Mouse (Mus musculus) embryonic fibroblast, embryonic 13.5 days (primary cell): ENCODE data around the gene Phactr4. TPM values are rescaled to one million over a fixed set of nuclear protein-coding genes. Genes with fewer than 3 reads are reported as not detected.
"Not testable (repeated sequence)": the region's sequence is repeated elsewhere in the genome, so short reads cannot be mapped to it uniquely, and the experiment has no call there.

Source experiments
- H3K27ac ChIP-seq: 2 replicates; pipeline ENCODE4 v1.5.1; 2012; ENCODE audit warnings: low read length, control low read depth, inconsistent platforms; ENCODE audit not compliant: insufficient read depth
- H3K4me1 ChIP-seq: 2 replicates; pipeline ENCODE4 v1.6.1; 2011; ENCODE audit warnings: low read length; ENCODE audit not compliant: control insufficient read depth, insufficient read depth
- H3K4me3 ChIP-seq: 2 replicates; pipeline ENCODE4 v1.5.1; 2011; ENCODE audit warnings: mild to moderate bottlenecking, control low read depth, low read length; ENCODE audit not compliant: insufficient read depth
- CTCF ChIP-seq: IDR thresholded peaks from 2 replicates; pipeline ENCODE4 v1.5.1; 2011; ENCODE audit warnings: mild to moderate bottlenecking, control low read depth, low read length, moderate library complexity, borderline replicate concordance; ENCODE audit not compliant: insufficient read depth
- POLR2A ChIP-seq: IDR thresholded peaks from 2 replicates; pipeline ENCODE4 v1.6.1; 2011; ENCODE audit warnings: low read depth, mild to moderate bottlenecking, control low read depth, low read length, moderate library complexity
- polyA plus RNA-seq: library from polyadenylated mRNA; stranded (reverse); fragments of >200 nt; gene quantifications from 2 replicates; pipeline ENCODE4 v1.2.4, GENCODE M21; 2011; ENCODE audit warnings: low read depth; ENCODE audit not compliant: missing spikeins, insufficient read length

Gene Phactr4
- polyA plus RNA-seq, 1 experiment = 28.5 TPM

- no peak overlapping the region for H3K27ac ChIP-seq
Observed at GRCm38 (mm10) chr4:132415966-132416365, 6.3 kb downstream of the Phactr4 start.

GRCm38 (mm10) chr4:132413257-132413656, 9.0 kb downstream of the Phactr4 start:
- not testable (repeated sequence) for H3K27ac ChIP-seq, H3K4me3 ChIP-seq, H3K4me1 ChIP-seq

More at GRCm38 (mm10) chr4:132415966-132416365, 6.3 kb downstream of the Phactr4 start:
- Histone ChIP-seq H3K4me3 (no peak overlapping the region), H3K4me1 (peaks cover 5% of the 10 kb centered on the region; the same call in 1 of the 2 replicates)
- TF ChIP-seq CTCF (no peak), POLR2A (no peak)

- H3K4me1 ChIP-seq = peaks cover 6% of the 10 kb centered on the region
- no peak overlapping the region for H3K4me3 ChIP-seq
- no peak for TF ChIP-seq POLR2A
- TF ChIP-seq CTCF = no peak
- H3K27ac ChIP-seq = no peak overlapping the region
Observed at GRCm38 (mm10) chr4:132411322-132412094, 10.8 kb downstream of the Phactr4 start.

- no peak for TF ChIP-seq POLR2A
- no peak for TF ChIP-seq CTCF
- peaks cover 8% of the 10 kb centered on the region for H3K4me1 ChIP-seq
- no peak overlapping the region for H3K27ac ChIP-seq
- no peak overlapping the region for H3K4me3 ChIP-seq
Observed at GRCm38 (mm10) chr4:132409587-132410229, 12.6 kb downstream of the Phactr4 start.

GRCm38 (mm10) chr4:132406393-132407189, 15.7 kb downstream of the Phactr4 start:
- Histone ChIP-seq H3K27ac (no peak overlapping the region), H3K4me1 (peaks cover 16% of the 10 kb centered on the region), H3K4me3 (no peak overlapping the region)
- TF ChIP-seq CTCF (no peak), POLR2A (no peak)

- TF ChIP-seq CTCF (no peak), POLR2A (no peak)
- H3K4me1 ChIP-seq = peaks cover 16% of the 10 kb centered on the region
- H3K4me3 ChIP-seq = no peak overlapping the region
Observed at GRCm38 (mm10) chr4:132404588-132404987, 17.7 kb downstream of the Phactr4 start.

GRCm38 (mm10) chr4:132403063-132403660, 19.1 kb downstream of the Phactr4 start:
- TF ChIP-seq CTCF (no peak), POLR2A (no peak)
- no peak overlapping the region for H3K4me3 ChIP-seq
- H3K4me1 ChIP-seq = peaks cover 16% of the 10 kb centered on the region
- peak overlapping the region; percentile 84; the same call in 1 of the 2 replicates for H3K27ac ChIP-seq

More at GRCm38 (mm10) chr4:132404588-132404987, 17.7 kb downstream of the Phactr4 start:
- no peak overlapping the region for H3K27ac ChIP-seq

GRCm38 (mm10) chr4:132401016-132401415, 21.3 kb downstream of the Phactr4 start:
- Histone ChIP-seq H3K27ac (no peak overlapping the region), H3K4me1 (peaks cover 10% of the 10 kb centered on the region), H3K4me3 (no peak overlapping the region)
- no peak for TF ChIP-seq CTCF

GRCm38 (mm10) chr4:132398863-132399262, 23.4 kb downstream of the Phactr4 start:
- Histone ChIP-seq H3K27ac (no peak overlapping the region), H3K4me1 (peaks cover 9% of the 10 kb centered on the region), H3K4me3 (no peak overlapping the region)
- TF ChIP-seq POLR2A (no peak), CTCF (no peak)
